Mouse (Mus musculus) kidney, adult 8-10 months (tissue): ENCODE data around the gene Shf.
"Not testable (repeated sequence)": the region's sequence is repeated elsewhere in the genome, so short reads cannot be mapped to it uniquely, and the experiment has no call there.

ENCODE experiments used
- DNase-seq, 2 experiments: peaks; one replicate each; pipeline ENCODE4 v3.0.0; 2022

The Shf gene

GRCm38 (mm10) chr2:122368995-122369739, at the start of gene Shf:
Gene Shf (minus strand): TSS chr2:122369162.
- peak; percentile 72 to 82 for DNase-seq

- no peak for DNase-seq
Measured at GRCm38 (mm10) chr2:122408928-122409327, 40.0 kb upstream of the Shf start.

GRCm38 (mm10) chr2:122407607-122408006, 38.6 kb upstream of the Shf start:
- DNase-seq = no peak

GRCm38 (mm10) chr2:122396150-122396549, 27.2 kb upstream of the Shf start:
- no peak for DNase-seq

GRCm38 (mm10) chr2:122387135-122387534, 18.2 kb upstream of the Shf start:
- not testable (repeated sequence) for DNase-seq

GRCm38 (mm10) chr2:122385095-122385494, 16.1 kb upstream of the Shf start:
- DNase-seq = no peak

- DNase-seq = no peak
Measured at GRCm38 (mm10) chr2:122382121-122382520, 13.2 kb upstream of the Shf start.

GRCm38 (mm10) chr2:122381329-122382103, 12.6 kb upstream of the Shf start:
- DNase-seq = peak; percentile 33 to 55

- peak; percentile 59 to 67 for DNase-seq
Measured at GRCm38 (mm10) chr2:122380768-122381311, 11.9 kb upstream of the Shf start.

- DNase-seq = no peak
Measured at GRCm38 (mm10) chr2:122379292-122379650, 10.3 kb upstream of the Shf start.

- DNase-seq = peak; percentile 61 to 78
Measured at GRCm38 (mm10) chr2:122378421-122379291, 9.7 kb upstream of the Shf start.

- peak; percentile 76 to 84 for DNase-seq
Measured at GRCm38 (mm10) chr2:122377751-122378246, 8.8 kb upstream of the Shf start.

- peak; percentile 97 to 99 for DNase-seq
Measured at GRCm38 (mm10) chr2:122377215-122377674, 8.3 kb upstream of the Shf start.

GRCm38 (mm10) chr2:122376041-122376561, 7.1 kb upstream of the Shf start:
- peak; percentile 27 to 53 for DNase-seq

GRCm38 (mm10) chr2:122375391-122375991, 6.5 kb upstream of the Shf start:
- peak; percentile 97 for DNase-seq

GRCm38 (mm10) chr2:122374666-122375331, 5.8 kb upstream of the Shf start:
- DNase-seq = no peak

GRCm38 (mm10) chr2:122374012-122374411, 5.0 kb upstream of the Shf start:
- DNase-seq = no peak

GRCm38 (mm10) chr2:122372541-122372940, 3.6 kb upstream of the Shf start:
- no peak for DNase-seq

- DNase-seq = no peak
Measured at GRCm38 (mm10) chr2:122372067-122372466, 3.1 kb upstream of the Shf start.

GRCm38 (mm10) chr2:122370101-122370750, 1.3 kb upstream of the Shf start:
- DNase-seq = no peak
